Mouse (Mus musculus): ENCODE results near the gene Smbd1. TPM values are rescaled to one million over a fixed set of nuclear protein-coding genes. Genes with fewer than 3 reads are reported as not detected.

The Smbd1 gene
- total and polyA plus RNA-seq, 3 experiments, result not detected

GRCm38 (mm10) chr16:32818441-32818840 is 8.2 kb upstream of the Smbd1 start:
- Histone ChIP-seq H3K36me3 (replicated peaks in 1 of 2; ENCODE audit: control insufficient read depth in 1 of 2, insufficient read depth in 1 of 2, low read length in 1 of 2) (peaks cover 2 to 25% of the 10 kb centered on the region in 2 experiments), H3K4me3 (replicated peaks in 1 of 3; ENCODE audit: low read depth in 2 of 3, low read length in 2 of 3, poor library complexity in 1 of 3) (no peak overlapping the region), H3K4me1 (ENCODE audit: control insufficient read depth in 1 of 2, insufficient read depth in 2 of 2) (peaks cover 27 to 35% of the 10 kb centered on the region in 2 experiments), H3K9ac (ENCODE audit: insufficient read depth, low read depth) (no peak overlapping the region), H3K79me2 (replicated peaks; ENCODE audit: control insufficient read depth, extremely low read depth, insufficient read depth, poor library complexity, severe bottlenecking) (no peaks in the 10 kb centered on the region), H3K9me3 (replicated peaks; ENCODE audit: low read length) (no peaks in the 10 kb centered on the region), H3K4me2 (ENCODE audit: insufficient read depth, low read depth, poor library complexity, severe bottlenecking) (no peak overlapping the region), H3K27me3 (replicated peaks) (no peaks in the 10 kb centered on the region), H3K27ac (ENCODE audit: insufficient read depth, low read depth) (no peak overlapping the region)
- TF ChIP-seq TCF12 (IDR thresholded peaks at IDR 0.05; ENCODE audit: low read depth, low read length) (no peak), RCOR1 (conservative IDR thresholded peaks at IDR 0.05; ENCODE audit: low read depth, low read length) (no peak), MXI1 (IDR thresholded peaks at IDR 0.05; ENCODE audit: low read depth, low read length) (no peak), GABPA (IDR thresholded peaks at IDR 0.05; ENCODE audit: insufficient replicate concordance, low read depth, low read length) (no peak), USF2 (conservative IDR thresholded peaks at IDR 0.05; ENCODE audit: low read depth, low read length) (no peak), HCFC1 (IDR thresholded peaks at IDR 0.05; ENCODE audit: low read depth, low read length) (no peak), KAT2A (IDR thresholded peaks at IDR 0.05; ENCODE audit: insufficient replicate concordance, low read length) (no peak), CHD1 (IDR thresholded peaks at IDR 0.05; ENCODE audit: low read depth, low read length) (no peak), RAD21 (IDR thresholded peaks at IDR 0.05; ENCODE audit: low read depth, low read length) (no peak), MAFK (IDR thresholded peaks at IDR 0.05; ENCODE audit: insufficient replicate concordance, low read length) (no peak), MEF2A (IDR thresholded peaks at IDR 0.05; ENCODE audit: borderline replicate concordance, low read depth, low read length) (no peak), ETS1 (conservative IDR thresholded peaks at IDR 0.05; ENCODE audit: low read depth, low read length) (no peak)
- in situ Hi-C loops (cut with MboI; ENCODE audit: low pct_ligation_motif_present, low pct_unique_long_range_greater_than_20kb, low sequenced_read_pairs), result loop anchor here (5.0 to 10.0 kb wide), 3 partner anchors 44 to 336 kb away; no protein-coding TSS in a partner anchor
- DNase-seq (ENCODE audit: extremely low read depth), result no peak
- dilution Hi-C loops (cut with MboI; ENCODE audit: extremely low pct_ligation_motif_present, extremely low pct_unique_long_range_greater_than_20kb, low sequenced_read_pairs), result no loop called here

- H3K4me1 ChIP-seq (ENCODE audit: control insufficient read depth in 1 of 2, insufficient read depth in 2 of 2), result peaks cover 23 to 31% of the 10 kb centered on the region in 2 experiments
- no peak overlapping the region for H3K4me3 ChIP-seq (replicated peaks in 1 of 3; ENCODE audit: low read depth in 2 of 3, low read length in 2 of 3, poor library complexity in 1 of 3)
- H3K27me3 ChIP-seq (replicated peaks), result no peaks in the 10 kb centered on the region
- H3K9ac ChIP-seq (ENCODE audit: insufficient read depth, low read depth), result no peak overlapping the region
- H3K27ac ChIP-seq (ENCODE audit: insufficient read depth, low read depth), result no peak overlapping the region
- no peak for DNase-seq (ENCODE audit: extremely low read depth)
- H3K36me3 ChIP-seq (replicated peaks in 1 of 2; ENCODE audit: control insufficient read depth in 1 of 2, insufficient read depth in 1 of 2, low read length in 1 of 2), result peaks cover 0 to 21% of the 10 kb centered on the region in 2 experiments
- TF ChIP-seq SIN3A (IDR thresholded peaks at IDR 0.05; ENCODE audit: low read length) (no peak), NELFE (IDR thresholded peaks at IDR 0.05; ENCODE audit: low read depth, low read length) (no peak), USF1 (IDR thresholded peaks at IDR 0.05; ENCODE audit: low read depth, low read length) (no peak), UBTF (IDR thresholded peaks at IDR 0.05; ENCODE audit: low read depth, low read length) (no peak), HCFC1 (IDR thresholded peaks at IDR 0.05; ENCODE audit: low read depth, low read length) (no peak), JUN (IDR thresholded peaks at IDR 0.05; ENCODE audit: insufficient read depth, low read depth, low read length) (no peak), ELF1 (IDR thresholded peaks at IDR 0.05; ENCODE audit: low read depth, low read length) (no peak), SMC3 (IDR thresholded peaks at IDR 0.05; ENCODE audit: low read depth, low read length) (no peak), RAD21 (IDR thresholded peaks at IDR 0.05; ENCODE audit: low read depth, low read length) (no peak), MYC (IDR thresholded peaks at IDR 0.05; ENCODE audit: low read depth, low read length) (no peak), CHD1 (IDR thresholded peaks at IDR 0.05; ENCODE audit: low read depth, low read length) (no peak), ZNF384 (IDR thresholded peaks at IDR 0.05; ENCODE audit: low read depth, low read length) (no peak), MAFK (IDR thresholded peaks at IDR 0.05; ENCODE audit: insufficient replicate concordance, low read length) (no peak), MXI1 (IDR thresholded peaks at IDR 0.05; ENCODE audit: low read depth, low read length) (no peak), NRF1 (IDR thresholded peaks at IDR 0.05; ENCODE audit: low read depth, low read length) (no peak), KAT2A (IDR thresholded peaks at IDR 0.05; ENCODE audit: insufficient replicate concordance, low read length) (no peak), PAX5 (IDR thresholded peaks at IDR 0.05; ENCODE audit: low read length) (no peak), ZC3H11A (IDR thresholded peaks at IDR 0.05; ENCODE audit: low read depth, low read length) (no peak)
- no peak overlapping the region for H3K4me2 ChIP-seq (ENCODE audit: insufficient read depth, low read depth, poor library complexity, severe bottlenecking)
- no peaks in the 10 kb centered on the region for H3K9me3 ChIP-seq (replicated peaks; ENCODE audit: low read length)
- no peaks in the 10 kb centered on the region for H3K79me2 ChIP-seq (replicated peaks; ENCODE audit: control insufficient read depth, extremely low read depth, insufficient read depth, poor library complexity, severe bottlenecking)
- dilution Hi-C loops (cut with MboI; ENCODE audit: extremely low pct_ligation_motif_present, extremely low pct_unique_long_range_greater_than_20kb, low sequenced_read_pairs) (no loop called here), in situ Hi-C loops (cut with MboI; ENCODE audit: low pct_ligation_motif_present, low pct_unique_long_range_greater_than_20kb, low sequenced_read_pairs) (loop anchor here (5.0 to 10.0 kb wide), 3 partner anchors 44 to 337 kb away; no protein-coding TSS in a partner anchor)
Observed at GRCm38 (mm10) chr16:32818036-32818435, 7.8 kb upstream of the Smbd1 start.
